Mouse (Mus musculus) forebrain, embryonic 12.5 days (tissue): Measurements from ENCODE around the gene Itih5. TPM values are rescaled to one million over a fixed set of nuclear protein-coding genes. Genes with fewer than 3 reads are reported as not detected.

Experiments
- ATAC-seq: fragments of 200-750 bp; cut with Nextera tagmentation; 2 replicates; pipeline ENCODE4 v1.8.0; 2017; ENCODE audit warnings: moderate TSS enrichment; ENCODE audit not compliant: low FRiP score
- H3K27ac ChIP-seq: fragments of 300-500 bp; sonication (generic); 2 replicates; pipeline ENCODE4 v1.5.1; 2016; ENCODE audit warnings: mild to moderate bottlenecking
- H3K27me3 ChIP-seq: fragments of 300-500 bp; sonication (generic); 2 replicates; pipeline ENCODE4 v1.6.1; 2016; ENCODE audit warnings: mild to moderate bottlenecking
- H3K36me3 ChIP-seq: fragments of 300-500 bp; sonication (generic); replicated peaks from 2 replicates; pipeline ENCODE4 v1.6.1; 2016; ENCODE audit warnings: mild to moderate bottlenecking
- H3K4me1 ChIP-seq: fragments of 300-500 bp; sonication (generic); 2 replicates; pipeline ENCODE4 v1.6.1; 2016
- H3K4me2 ChIP-seq: fragments of 300-500 bp; sonication (generic); 2 replicates; pipeline ENCODE4 v1.6.1; 2016; ENCODE audit warnings: mild to moderate bottlenecking, moderate library complexity
- H3K4me3 ChIP-seq: fragments of 300-500 bp; sonication (generic); replicated peaks from 2 replicates; pipeline ENCODE4 v1.5.1; 2016; ENCODE audit warnings: mild to moderate bottlenecking
- H3K9ac ChIP-seq: fragments of 300-500 bp; sonication (generic); 2 replicates; pipeline ENCODE4 v1.6.1; 2016; ENCODE audit warnings: mild to moderate bottlenecking
- H3K9me3 ChIP-seq: fragments of 300-500 bp; sonication (generic); 2 replicates; pipeline ENCODE4 v1.6.1; 2016
- WGBS: fragments of 180-500 bp; shearing (Covaris S2); methylation state at CpG from one replicate; pipeline ENCODE4 v1.1.7; 2016; 5-methylcytosine and 5-hydroxymethylcytosine counted together
- polyA plus RNA-seq: library from polyadenylated mRNA; unstranded; fragments of >200 nt; fragmentation: Nextera tagmentation; extraction: Ambion mirVana; gene quantifications from 2 replicates; pipeline ENCODE4 v1.2.1, GENCODE M21; 2016

The Itih5 gene
- polyA plus RNA-seq, 1 experiment from 2014 or later = 3.4 TPM

GRCm38 (mm10) chr2:10195162-10195561 is 41.8 kb downstream of the Itih5 start:
- Histone ChIP-seq H3K4me2 (no peak overlapping the region), H3K27me3 (no peaks in the 10 kb centered on the region), H3K9me3 (no peaks in the 10 kb centered on the region), H3K4me1 (no peaks in the 10 kb centered on the region), H3K27ac (no peak overlapping the region), H3K4me3 (no peak overlapping the region), H3K36me3 (no peaks in the 10 kb centered on the region), H3K9ac (no peak overlapping the region)
- ATAC-seq = no peak
- WGBS = 83% methylated on average over 3 of the region's 3 CpGs

- Histone ChIP-seq H3K4me1 (no peaks in the 10 kb centered on the region), H3K4me2 (no peak overlapping the region), H3K36me3 (no peaks in the 10 kb centered on the region), H3K9me3 (no peaks in the 10 kb centered on the region), H3K27me3 (no peaks in the 10 kb centered on the region), H3K9ac (no peak overlapping the region), H3K27ac (no peak overlapping the region), H3K4me3 (no peak overlapping the region)
- ATAC-seq = no peak
- WGBS = 87% methylated on average over 2 of the region's 2 CpGs
Measured at GRCm38 (mm10) chr2:10199326-10199725, 46.0 kb downstream of the Itih5 start.

- no peak overlapping the region for H3K27ac ChIP-seq
- H3K4me1 ChIP-seq = no peaks in the 10 kb centered on the region
- no peaks in the 10 kb centered on the region for H3K27me3 ChIP-seq
- H3K9ac ChIP-seq = no peak overlapping the region
- no peak overlapping the region for H3K4me2 ChIP-seq
- H3K36me3 ChIP-seq = no peaks in the 10 kb centered on the region
- no peaks in the 10 kb centered on the region for H3K9me3 ChIP-seq
- no peak for ATAC-seq
- WGBS = 77% methylated on average over 3 of the region's 3 CpGs
- no peak overlapping the region for H3K4me3 ChIP-seq
Measured at GRCm38 (mm10) chr2:10200736-10201285, 47.4 kb downstream of the Itih5 start.

- ATAC-seq = no peak
- 85% methylated on average over 3 of the region's 3 CpGs for WGBS
Measured at GRCm38 (mm10) chr2:10204301-10204700, 50.9 kb downstream of the Itih5 start.

GRCm38 (mm10) chr2:10213468-10213867 is 60.1 kb downstream of the Itih5 start:
- WGBS = 83% methylated on average over 12 of the region's 12 CpGs
- Histone ChIP-seq H3K4me1 (peaks cover 13% of the 10 kb centered on the region), H3K4me3 (no peak overlapping the region), H3K9ac (no peak overlapping the region), H3K27ac (no peak overlapping the region), H3K9me3 (no peaks in the 10 kb centered on the region), H3K36me3 (no peaks in the 10 kb centered on the region), H3K27me3 (no peaks in the 10 kb centered on the region), H3K4me2 (no peak overlapping the region)
- ATAC-seq = no peak

More at GRCm38 (mm10) chr2:10204301-10204700, 50.9 kb downstream of the Itih5 start:
- no peak overlapping the region for H3K27ac ChIP-seq
- no peak overlapping the region for H3K9ac ChIP-seq
- H3K36me3 ChIP-seq = no peaks in the 10 kb centered on the region
- no peaks in the 10 kb centered on the region for H3K9me3 ChIP-seq
- H3K4me1 ChIP-seq = no peaks in the 10 kb centered on the region
- H3K4me2 ChIP-seq = no peak overlapping the region
- H3K27me3 ChIP-seq = no peaks in the 10 kb centered on the region
- no peak overlapping the region for H3K4me3 ChIP-seq

- no peak overlapping the region for H3K4me3 ChIP-seq
- WGBS = 75% methylated on average over 7 of the region's 7 CpGs
- peaks cover 13% of the 10 kb centered on the region for H3K4me1 ChIP-seq
- peak; percentile 3; the same call in 1 of the 2 replicates for ATAC-seq
- H3K27me3 ChIP-seq = no peaks in the 10 kb centered on the region
- H3K9me3 ChIP-seq = no peaks in the 10 kb centered on the region
- no peak overlapping the region; the same call in 1 of the 2 replicates for H3K27ac ChIP-seq
- no peak overlapping the region for H3K9ac ChIP-seq
- H3K36me3 ChIP-seq = no peaks in the 10 kb centered on the region
- H3K4me2 ChIP-seq = peak overlapping the region; percentile 13; the same call in 1 of the 2 replicates
Measured at GRCm38 (mm10) chr2:10215876-10216565, 62.6 kb downstream of the Itih5 start.

- Histone ChIP-seq H3K4me1 (peaks cover 13% of the 10 kb centered on the region), H3K9ac (0 out of 2 replicates have a peak overlapping the region, but pooled peaks have one; percentile 2), H3K36me3 (no peaks in the 10 kb centered on the region), H3K27me3 (no peaks in the 10 kb centered on the region), H3K4me3 (no peak overlapping the region), H3K9me3 (no peaks in the 10 kb centered on the region), H3K27ac (peak overlapping the region; percentile 63; the same call in 1 of the 2 replicates), H3K4me2 (peak overlapping the region; percentile 13; the same call in 1 of the 2 replicates)
- WGBS = 29% methylated on average over 7 of the region's 7 CpGs
- peak; percentile 80 for ATAC-seq
Measured at GRCm38 (mm10) chr2:10216566-10217247, 63.3 kb downstream of the Itih5 start.

- Histone ChIP-seq H3K27me3 (no peaks in the 10 kb centered on the region), H3K27ac (no peak overlapping the region), H3K4me1 (peaks cover 5% of the 10 kb centered on the region), H3K4me2 (no peak overlapping the region), H3K36me3 (no peaks in the 10 kb centered on the region), H3K9ac (no peak overlapping the region), H3K4me3 (no peak overlapping the region), H3K9me3 (no peaks in the 10 kb centered on the region)
- ATAC-seq = no peak
- WGBS = 88% methylated on average over 4 of the region's 4 CpGs
Measured at GRCm38 (mm10) chr2:10221862-10222261, 68.5 kb downstream of the Itih5 start.

GRCm38 (mm10) chr2:10226907-10227306 is 73.5 kb downstream of the Itih5 start:
- WGBS = 89% methylated on average over 1 of the region's 1 CpGs
- H3K9me3 ChIP-seq = no peaks in the 10 kb centered on the region
- no peak overlapping the region for H3K27ac ChIP-seq
- H3K27me3 ChIP-seq = no peaks in the 10 kb centered on the region
- no peaks in the 10 kb centered on the region for H3K4me1 ChIP-seq
- H3K4me3 ChIP-seq = no peak overlapping the region
- no peak for ATAC-seq
- H3K9ac ChIP-seq = no peak overlapping the region
- no peak overlapping the region for H3K4me2 ChIP-seq
- H3K36me3 ChIP-seq = no peaks in the 10 kb centered on the region

- no peak overlapping the region for H3K27ac ChIP-seq
- no peaks in the 10 kb centered on the region for H3K9me3 ChIP-seq
- 77% methylated on average over 6 of the region's 6 CpGs for WGBS
- no peak overlapping the region for H3K4me3 ChIP-seq
- H3K9ac ChIP-seq = no peak overlapping the region
- H3K4me1 ChIP-seq = no peaks in the 10 kb centered on the region
- H3K36me3 ChIP-seq = no peaks in the 10 kb centered on the region
- no peak for ATAC-seq
- no peaks in the 10 kb centered on the region for H3K27me3 ChIP-seq
- H3K4me2 ChIP-seq = no peak overlapping the region
Measured at GRCm38 (mm10) chr2:10231971-10232370, 78.6 kb downstream of the Itih5 start.

GRCm38 (mm10) chr2:10236554-10236953 is 83.2 kb downstream of the Itih5 start:
- 92% methylated on average over 2 of the region's 2 CpGs for WGBS

GRCm38 (mm10) chr2:10242970-10243369 is 89.6 kb downstream of the Itih5 start:
- Histone ChIP-seq H3K36me3 (no peaks in the 10 kb centered on the region), H3K9me3 (no peaks in the 10 kb centered on the region), H3K27me3 (no peaks in the 10 kb centered on the region), H3K9ac (no peak overlapping the region), H3K4me1 (peaks cover 6% of the 10 kb centered on the region; the same call in 1 of the 2 replicates), H3K27ac (no peak overlapping the region), H3K4me3 (no peak overlapping the region), H3K4me2 (no peak overlapping the region)
- 4% methylated on average over 9 of the region's 9 CpGs for WGBS
- ATAC-seq = no peak

More at GRCm38 (mm10) chr2:10236554-10236953, 83.2 kb downstream of the Itih5 start:
- no peak for ATAC-seq
- H3K27me3 ChIP-seq = no peaks in the 10 kb centered on the region
- H3K4me2 ChIP-seq = no peak overlapping the region
- no peaks in the 10 kb centered on the region for H3K36me3 ChIP-seq
- H3K9me3 ChIP-seq = no peaks in the 10 kb centered on the region
- no peak overlapping the region for H3K4me3 ChIP-seq
- no peaks in the 10 kb centered on the region for H3K4me1 ChIP-seq
- H3K9ac ChIP-seq = no peak overlapping the region
- H3K27ac ChIP-seq = no peak overlapping the region
